Mouse (Mus musculus): Measurements from ENCODE around the gene Rnf11. TPM values are rescaled to one million over a fixed set of nuclear protein-coding genes. Genes with fewer than 3 reads are reported as not detected.
A peak's percentile ranks its signal among the peaks of the same experiment; 100 is the strongest.

The Rnf11 gene
- 51.7 and 56.6 TPM in 2 replicates for polyA plus RNA-seq (2015; fragmentation: Nextera tagmentation; extraction: Ambion mirVana)

- no peaks in the 10 kb centered on the region for H3K9me3 ChIP-seq (ENCODE audit: low read length)
- H3K4me2 ChIP-seq (replicated peaks; ENCODE audit: low read depth, low read length): no peak within 1 kb of the TSS
- no peaks in the 10 kb centered on the region for H3K36me3 ChIP-seq (ENCODE audit: insufficient read depth, low read length)
- WGBS: 55% methylated on average over 3 of the region's 3 CpGs
- no peak within 1 kb of the TSS for H3K27ac ChIP-seq (ENCODE audit: low read length)
- H3K4me3 ChIP-seq (ENCODE audit: low read depth, low read length): no peak within 1 kb of the TSS
- peak; percentile 63 for DNase-seq (ENCODE audit: low spot score)
- peak; percentile 62 for ATAC-seq
- TF ChIP-seq EP300 (IDR thresholded peaks at IDR 0.05) (peak; percentile 15; the same call in 1 of the 2 replicates), CTCF (IDR thresholded peaks at IDR 0.05) (no peak)
- no peaks in the 10 kb centered on the region for H3K4me1 ChIP-seq (ENCODE audit: insufficient read depth, low read depth, low read length)
- H3K9ac ChIP-seq (replicated peaks; ENCODE audit: low read depth): no peak within 1 kb of the TSS
- H3K27me3 ChIP-seq (replicated peaks; ENCODE audit: insufficient read depth, low read length): no peaks in the 10 kb centered on the region
Measured at GRCm38 (mm10) chr4:109484621-109485020, at the start of gene Rnf11. TSS of gene Rnf11 (minus strand) at chr4:109484728.

GRCm38 (mm10) chr4:109531111-109531510, 46.6 kb upstream of the Rnf11 start, which contains the start of gene 4930522H14Rik:
TSS of gene 4930522H14Rik (minus strand) at chr4:109531297.
- Histone ChIP-seq H3K4me3 (ENCODE audit: low read depth, low read length) (no peak within 1 kb of the TSS), H3K27ac (ENCODE audit: low read length) (no peak within 1 kb of the TSS), H3K27me3 (replicated peaks; ENCODE audit: insufficient read depth, low read length) (no peaks in the 10 kb centered on the region), H3K4me1 (ENCODE audit: insufficient read depth, low read depth, low read length) (no peaks in the 10 kb centered on the region), H3K9me3 (ENCODE audit: low read length) (no peaks in the 10 kb centered on the region), H3K4me2 (replicated peaks; ENCODE audit: low read depth, low read length) (no peak within 1 kb of the TSS), H3K9ac (replicated peaks; ENCODE audit: low read depth) (no peak within 1 kb of the TSS), H3K36me3 (ENCODE audit: insufficient read depth, low read length) (no peaks in the 10 kb centered on the region)
- no peak for DNase-seq (ENCODE audit: low spot score)
- 90% methylated on average over 2 of the region's 2 CpGs for WGBS
- ATAC-seq: no peak
- TF ChIP-seq EP300 (IDR thresholded peaks at IDR 0.05) (no peak), CTCF (IDR thresholded peaks at IDR 0.05) (no peak)

- Histone ChIP-seq H3K27me3 (replicated peaks; ENCODE audit: insufficient read depth, low read length) (no peaks in the 10 kb centered on the region), H3K27ac (ENCODE audit: low read length) (no peak overlapping the region), H3K4me1 (ENCODE audit: insufficient read depth, low read depth, low read length) (no peaks in the 10 kb centered on the region), H3K4me3 (ENCODE audit: low read depth, low read length) (no peak overlapping the region), H3K36me3 (ENCODE audit: insufficient read depth, low read length) (no peaks in the 10 kb centered on the region), H3K9ac (replicated peaks; ENCODE audit: low read depth) (no peak overlapping the region), H3K4me2 (replicated peaks; ENCODE audit: low read depth, low read length) (no peak overlapping the region), H3K9me3 (ENCODE audit: low read length) (no peaks in the 10 kb centered on the region)
- TF ChIP-seq CTCF (IDR thresholded peaks at IDR 0.05) (no peak), EP300 (IDR thresholded peaks at IDR 0.05) (no peak)
- WGBS: 75% methylated on average over 15 of the region's 15 CpGs
- ATAC-seq (no peak), DNase-seq (ENCODE audit: low spot score) (no peak)
Measured at GRCm38 (mm10) chr4:109530245-109530816, 45.8 kb upstream of the Rnf11 start.

- DNase-seq (ENCODE audit: low spot score): peak; percentile 87
- Histone ChIP-seq H3K9ac (replicated peaks; ENCODE audit: low read depth) (no peak overlapping the region), H3K27ac (ENCODE audit: low read length) (no peak overlapping the region), H3K4me1 (ENCODE audit: insufficient read depth, low read depth, low read length) (no peaks in the 10 kb centered on the region), H3K9me3 (ENCODE audit: low read length) (no peaks in the 10 kb centered on the region), H3K36me3 (ENCODE audit: insufficient read depth, low read length) (no peaks in the 10 kb centered on the region), H3K27me3 (replicated peaks; ENCODE audit: insufficient read depth, low read length) (no peaks in the 10 kb centered on the region), H3K4me2 (replicated peaks; ENCODE audit: low read depth, low read length) (no peak overlapping the region), H3K4me3 (ENCODE audit: low read depth, low read length) (no peak overlapping the region)
- 3% methylated on average over 5 of the region's 5 CpGs for WGBS
- ATAC-seq: peak; percentile 43
- TF ChIP-seq EP300 (IDR thresholded peaks at IDR 0.05): no peak
- peak; percentile 91 for TF ChIP-seq CTCF (IDR thresholded peaks at IDR 0.05)
Measured at GRCm38 (mm10) chr4:109504885-109505284, 20.4 kb upstream of the Rnf11 start.

GRCm38 (mm10) chr4:109498476-109498875, 13.9 kb upstream of the Rnf11 start:
- DNase-seq (ENCODE audit: low spot score) (no peak), ATAC-seq (no peak)
- no peaks in the 10 kb centered on the region for H3K9me3 ChIP-seq (ENCODE audit: low read length)
- TF ChIP-seq CTCF (IDR thresholded peaks at IDR 0.05): no peak
- no peak for TF ChIP-seq EP300 (IDR thresholded peaks at IDR 0.05)
- no peak overlapping the region for H3K4me3 ChIP-seq (ENCODE audit: low read depth, low read length)
- no peak overlapping the region for H3K4me2 ChIP-seq (replicated peaks; ENCODE audit: low read depth, low read length)
- 45% methylated on average over 11 of the region's 11 CpGs for WGBS
- H3K27me3 ChIP-seq (replicated peaks; ENCODE audit: insufficient read depth, low read length): no peaks in the 10 kb centered on the region
- no peak overlapping the region for H3K27ac ChIP-seq (ENCODE audit: low read length)
- H3K36me3 ChIP-seq (ENCODE audit: insufficient read depth, low read length): no peaks in the 10 kb centered on the region
- H3K4me1 ChIP-seq (ENCODE audit: insufficient read depth, low read depth, low read length): no peaks in the 10 kb centered on the region
- H3K9ac ChIP-seq (replicated peaks; ENCODE audit: low read depth): no peak overlapping the region

- H3K27me3 ChIP-seq (replicated peaks; ENCODE audit: insufficient read depth, low read length): no peaks in the 10 kb centered on the region
- H3K36me3 ChIP-seq (ENCODE audit: insufficient read depth, low read length): no peaks in the 10 kb centered on the region
- TF ChIP-seq EP300 (IDR thresholded peaks at IDR 0.05): no peak
- no peak for TF ChIP-seq CTCF (IDR thresholded peaks at IDR 0.05)
- H3K4me1 ChIP-seq (ENCODE audit: insufficient read depth, low read depth, low read length): no peaks in the 10 kb centered on the region
- no peaks in the 10 kb centered on the region for H3K9me3 ChIP-seq (ENCODE audit: low read length)
- H3K4me2 ChIP-seq (replicated peaks; ENCODE audit: low read depth, low read length): no peak overlapping the region
- no peak overlapping the region for H3K27ac ChIP-seq (ENCODE audit: low read length)
- no peak for DNase-seq (ENCODE audit: low spot score)
- ATAC-seq: no peak
- H3K9ac ChIP-seq (replicated peaks; ENCODE audit: low read depth): no peak overlapping the region
- H3K4me3 ChIP-seq (ENCODE audit: low read depth, low read length): no peak overlapping the region
Measured at GRCm38 (mm10) chr4:109493581-109493980, 9.1 kb upstream of the Rnf11 start.
